Mouse (Mus musculus) kidney, embryonic 16.5 days (tissue): ENCODE results near the gene Vezf1. TPM values are rescaled to one million over a fixed set of nuclear protein-coding genes. Genes with fewer than 3 reads are reported as not detected.

ENCODE experiments used
- polyA plus RNA-seq: library from polyadenylated mRNA; unstranded; fragments of >200 nt; fragmentation: Nextera tagmentation; extraction: Ambion mirVana; gene quantifications from 2 replicates; pipeline ENCODE4 v1.2.1, GENCODE M21; 2015

Vezf1 gene
- polyA plus RNA-seq, 1 experiment from 2014 or later: 40.2 TPM

Other genes starting within 250 kb of the Vezf1 start
- 0.15 and 0.29 TPM in 2 replicates for gene Lpo, start 240.0 kb upstream of the Vezf1 start, polyA plus RNA-seq
- 20.4 and 20.6 TPM in 2 replicates for gene Mks1, start 215.1 kb upstream of the Vezf1 start, polyA plus RNA-seq
- 0.39 and 0.64 TPM in 2 replicates for gene Epx, start 192.7 kb upstream of the Vezf1 start, polyA plus RNA-seq
- gene Olfr462, start 176.0 kb upstream of the Vezf1 start, polyA plus RNA-seq: not detected in 2 replicates
- gene Olfr463, start 170.9 kb upstream of the Vezf1 start, polyA plus RNA-seq: not detected in 2 replicates
- not detected in 2 replicates for gene Olfr464, start 147.3 kb upstream of the Vezf1 start, polyA plus RNA-seq
- 21.0 and 23.5 TPM in 2 replicates for gene Dynll2, start 80.7 kb upstream of the Vezf1 start, polyA plus RNA-seq
- 283 and 306 TPM in 2 replicates for gene Srsf1, start 20.9 kb upstream of the Vezf1 start, polyA plus RNA-seq
- gene Cuedc1, start 29.8 kb downstream of the Vezf1 start, polyA plus RNA-seq: 14.6 and 14.7 TPM in 2 replicates
- 61.5 and 66.6 TPM in 2 replicates for gene Mrps23, start 136.1 kb downstream of the Vezf1 start, polyA plus RNA-seq
- gene Ccdc182, start 225.8 kb downstream of the Vezf1 start, polyA plus RNA-seq: 3.0 and 3.3 TPM in 2 replicates